Mouse (Mus musculus) bone marrow macrophage, adult 2 months (primary cell): ENCODE results near the gene Fam205c. TPM values are rescaled to one million over a fixed set of nuclear protein-coding genes. Genes with fewer than 3 reads are reported as not detected.

Experiments used
- polyA plus RNA-seq: library from polyadenylated mRNA; stranded (reverse); fragments of >200 nt; gene quantifications from 2 replicates; pipeline ENCODE4 v1.2.4, GENCODE M21; 2012; ENCODE audit not compliant: missing spikeins, insufficient read depth, insufficient read length

The Fam205c gene
- polyA plus RNA-seq, 1 experiment = not detected

Other genes with a start within 250 kb of the Fam205c start
- gene Gm2564, start 244.5 kb downstream of the Fam205c start, polyA plus RNA-seq = not detected in 2 replicates
- gene Ccl27b, start 219.0 kb downstream of the Fam205c start, polyA plus RNA-seq = not detected in 2 replicates
- not detected in 2 replicates for gene Il11ra2, start 212.3 kb downstream of the Fam205c start, polyA plus RNA-seq
- not detected in 2 replicates for gene 4930578G10Rik, start 138.7 kb downstream of the Fam205c start, polyA plus RNA-seq
- gene Ccl19, start 117.7 kb downstream of the Fam205c start, polyA plus RNA-seq = not detected in 2 replicates
- gene Ccl21a, start 100.2 kb downstream of the Fam205c start, polyA plus RNA-seq = not detected in 2 replicates
- not detected in 2 replicates for gene Fam205a1, start 20.3 kb downstream of the Fam205c start, polyA plus RNA-seq
- gene Gm12394, start 17.5 kb downstream of the Fam205c start, polyA plus RNA-seq = not detected in 2 replicates
- gene Phf24, start 42.4 kb upstream of the Fam205c start, polyA plus RNA-seq = 0.20 and 0.70 TPM in 2 replicates
- gene Dnajb5, start 75.6 kb upstream of the Fam205c start, polyA plus RNA-seq = 11.7 and 13.5 TPM in 2 replicates
- gene 1700022I11Rik, start 95.4 kb upstream of the Fam205c start, polyA plus RNA-seq = not detected in 2 replicates
- gene Vcp, start 126.3 kb upstream of the Fam205c start, polyA plus RNA-seq = 157 and 165 TPM in 2 replicates
- 13.3 and 23.9 TPM in 2 replicates for gene Fancg, start 136.3 kb upstream of the Fam205c start, polyA plus RNA-seq
- gene Pigo, start 151.6 kb upstream of the Fam205c start, polyA plus RNA-seq = 8.3 and 9.4 TPM in 2 replicates
- 50.5 and 54.6 TPM in 2 replicates for gene Stoml2, start 157.5 kb upstream of the Fam205c start, polyA plus RNA-seq
- 50.4 and 55.1 TPM in 2 replicates for gene Fam214b, start 172.0 kb upstream of the Fam205c start, polyA plus RNA-seq
- gene Unc13b, start 184.7 kb upstream of the Fam205c start, polyA plus RNA-seq = 0.38 and 0.45 TPM in 2 replicates